Mouse (Mus musculus): ENCODE results near the gene Aldh3b1. TPM values are rescaled to one million over a fixed set of nuclear protein-coding genes. Genes with fewer than 3 reads are reported as not detected.
A peak's percentile ranks its signal among the peaks of the same experiment; 100 is the strongest.

Aldh3b1 gene
- polyA plus RNA-seq, 1 experiment from 2014 or later, result 1.1 TPM

DNA sequence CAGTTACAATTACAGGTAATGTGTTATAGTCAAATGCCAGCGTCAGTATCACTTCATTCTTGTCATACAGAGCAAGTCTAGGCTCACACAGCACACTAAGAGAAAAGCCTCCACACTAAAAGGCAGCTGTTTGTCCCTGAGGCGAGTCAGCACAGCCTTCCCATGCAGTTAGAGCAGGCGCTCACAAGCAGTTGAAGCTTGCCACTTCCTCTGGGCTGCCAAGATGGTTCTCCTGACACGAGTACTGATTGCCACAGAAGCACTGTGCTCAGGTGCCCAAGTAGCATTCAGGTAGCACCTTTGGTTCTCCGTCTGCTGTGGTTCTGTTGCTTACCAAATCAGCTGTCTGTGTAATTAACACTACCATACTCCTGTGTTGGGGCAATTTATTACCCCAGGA is 40.5 kb downstream of the Aldh3b1 start:
- Histone ChIP-seq H3K4me3 (no peak overlapping the region), H3K9ac (no peak overlapping the region), H3K4me2 (no peak overlapping the region), H3K27ac (no peak overlapping the region), H3K36me3 (ENCODE audit: poor library complexity, severe bottlenecking) (peaks cover 93% of the 10 kb centered on the region), H3K27me3 (no peaks in the 10 kb centered on the region), H3K4me1 (no peaks in the 10 kb centered on the region), H3K9me3 (replicated peaks) (no peaks in the 10 kb centered on the region)
- 93% methylated on average over 5 of the region's 5 CpGs for WGBS
- ATAC-seq, result no peak

DNA sequence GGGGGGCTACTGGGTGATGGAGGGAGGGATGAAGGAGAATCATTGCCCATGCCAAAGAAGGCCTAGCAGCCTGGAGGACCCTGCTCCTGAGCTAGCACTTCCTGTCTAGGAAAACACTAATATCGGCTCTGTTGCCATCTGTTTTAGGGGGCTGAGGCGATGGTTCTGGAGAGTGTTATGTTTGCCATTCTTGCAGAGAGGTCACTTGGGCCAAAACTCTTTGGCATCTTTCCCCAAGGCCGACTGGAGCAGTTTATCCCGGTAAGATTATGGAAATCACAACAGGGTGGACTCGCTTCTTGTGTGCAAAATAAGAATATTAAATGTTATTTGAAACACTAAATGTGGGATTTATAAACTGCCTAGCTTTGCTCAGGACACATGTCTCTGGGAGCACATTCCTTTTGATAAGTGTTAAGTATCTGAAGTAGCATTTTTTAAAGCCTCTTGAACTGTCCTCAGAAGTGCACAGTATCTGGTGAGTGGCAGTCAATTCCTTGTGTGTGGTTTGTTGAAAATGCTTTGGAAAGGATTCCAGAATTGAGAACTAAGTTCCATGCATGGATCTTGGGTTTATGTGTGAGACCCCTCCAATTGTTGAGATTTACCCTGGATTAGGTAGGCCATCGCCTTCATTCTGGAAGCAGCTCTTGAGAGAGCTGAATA is 45.1 kb downstream of the Aldh3b1 start:
- Histone ChIP-seq H3K4me1 (no peaks in the 10 kb centered on the region), H3K9ac (no peak overlapping the region), H3K4me2 (no peak overlapping the region), H3K36me3 (ENCODE audit: poor library complexity, severe bottlenecking) (peaks cover 53% of the 10 kb centered on the region), H3K27me3 (no peaks in the 10 kb centered on the region), H3K4me3 (no peak overlapping the region), H3K9me3 (replicated peaks) (no peaks in the 10 kb centered on the region), H3K27ac (no peak overlapping the region)
- ATAC-seq, result no peak
- WGBS, result 87% methylated on average over 6 of the region's 6 CpGs

DNA sequence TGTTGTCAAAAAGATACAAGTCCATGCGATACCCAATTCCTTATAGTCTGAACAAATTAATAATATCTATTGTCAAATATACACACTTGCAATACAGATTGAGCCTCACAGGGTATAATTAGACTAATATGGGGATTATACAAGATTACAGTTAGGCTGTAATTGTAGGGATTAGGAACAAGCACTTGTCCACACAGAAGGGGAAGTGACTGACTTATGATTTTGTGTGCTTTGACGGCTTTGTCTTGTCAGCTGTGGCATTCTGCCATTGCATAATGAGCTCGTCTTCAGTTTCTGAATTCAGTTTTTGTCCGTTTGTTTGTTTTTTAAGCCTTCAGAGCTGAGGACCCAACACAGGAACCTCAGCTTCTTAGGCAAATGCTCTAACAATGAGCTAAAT is 47.4 kb downstream of the Aldh3b1 start:
- Histone ChIP-seq H3K4me1 (no peaks in the 10 kb centered on the region), H3K27me3 (no peaks in the 10 kb centered on the region), H3K36me3 (ENCODE audit: poor library complexity, severe bottlenecking) (peaks cover 38% of the 10 kb centered on the region), H3K4me3 (no peak overlapping the region), H3K9ac (no peak overlapping the region), H3K27ac (0 out of 2 replicates have a peak overlapping the region, but pooled peaks have one; percentile 3), H3K4me2 (no peak overlapping the region), H3K9me3 (replicated peaks) (no peaks in the 10 kb centered on the region)
- 66% methylated on average over 4 of the region's 4 CpGs for WGBS
- ATAC-seq, result no peak

DNA sequence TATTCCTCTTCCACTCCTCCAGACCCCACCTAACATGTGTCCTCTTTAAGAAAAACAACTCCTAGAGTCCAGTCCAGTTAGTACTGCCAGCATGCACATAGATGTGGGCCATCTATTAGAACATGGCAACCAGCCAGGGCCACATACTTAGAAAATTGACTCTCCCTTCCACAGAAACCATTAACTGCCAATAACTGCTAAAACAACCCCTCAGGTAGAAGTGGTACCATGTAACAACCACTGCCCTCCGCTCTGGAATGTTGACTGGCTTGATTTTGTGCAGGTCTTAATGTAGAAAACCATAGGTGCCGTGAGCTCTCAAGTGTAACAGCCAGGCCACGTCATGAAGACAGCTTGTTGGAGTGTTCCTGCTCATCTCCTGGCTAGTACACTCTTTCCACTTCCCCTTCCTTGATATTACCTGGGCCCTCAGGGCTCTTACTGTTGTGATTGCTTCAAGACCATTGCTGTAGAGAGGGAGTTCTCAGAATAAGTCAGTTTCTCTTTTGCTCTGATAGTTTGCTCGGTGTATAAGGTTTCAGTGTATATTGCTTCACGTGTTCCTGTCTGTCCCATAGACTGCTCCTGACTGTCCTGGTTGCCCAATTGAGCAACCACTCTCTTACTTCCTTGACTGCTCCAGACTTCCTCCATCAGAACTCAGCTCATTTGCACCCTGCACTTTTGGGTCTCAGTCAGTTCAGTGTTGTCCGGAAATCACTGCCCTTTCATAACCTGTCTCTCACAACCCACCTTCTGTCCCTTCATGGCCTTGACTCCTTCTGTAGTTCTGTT is 49.4 kb downstream of the Aldh3b1 start:
- no peak for ATAC-seq
- H3K4me3 ChIP-seq, result no peak overlapping the region
- H3K9ac ChIP-seq, result no peak overlapping the region
- WGBS, result 92% methylated on average over 6 of the region's 6 CpGs
- no peaks in the 10 kb centered on the region for H3K27me3 ChIP-seq
- no peak overlapping the region for H3K4me2 ChIP-seq
- peaks cover 25% of the 10 kb centered on the region for H3K36me3 ChIP-seq (ENCODE audit: poor library complexity, severe bottlenecking)
- H3K9me3 ChIP-seq (replicated peaks), result no peaks in the 10 kb centered on the region
- no peaks in the 10 kb centered on the region for H3K4me1 ChIP-seq
- H3K27ac ChIP-seq, result no peak overlapping the region

DNA sequence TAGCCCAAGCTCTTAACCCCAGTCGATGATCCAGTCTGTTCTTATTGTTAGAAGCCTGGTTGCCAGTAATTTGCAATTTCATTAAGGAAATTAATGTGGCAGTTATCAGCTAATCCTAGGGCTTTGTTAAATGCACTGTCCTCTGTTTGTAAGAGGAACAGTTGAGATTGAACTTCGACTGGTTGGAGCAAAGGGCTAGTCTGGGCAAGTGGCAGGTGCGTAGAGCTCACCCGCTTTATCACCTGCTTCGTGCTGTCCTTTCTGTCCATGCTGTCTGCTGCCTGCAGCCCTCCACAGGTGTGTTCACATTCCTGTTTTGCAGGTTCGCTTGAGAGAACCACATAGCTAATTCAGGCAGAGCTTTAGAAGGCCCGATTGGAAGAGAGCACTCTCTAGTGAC is 54.6 kb downstream of the Aldh3b1 start:
- no peaks in the 10 kb centered on the region for H3K9me3 ChIP-seq (replicated peaks)
- no peak overlapping the region for H3K27ac ChIP-seq
- WGBS, result 88% methylated on average over 7 of the region's 7 CpGs
- 0 out of 2 replicates have a peak, but pooled peaks cover 8% of the 10 kb centered on the region for H3K36me3 ChIP-seq (ENCODE audit: poor library complexity, severe bottlenecking)
- H3K27me3 ChIP-seq, result no peaks in the 10 kb centered on the region
- H3K4me3 ChIP-seq, result no peak overlapping the region
- H3K4me2 ChIP-seq, result no peak overlapping the region
- no peak for ATAC-seq
- H3K9ac ChIP-seq, result no peak overlapping the region
- peaks cover 10% of the 10 kb centered on the region; the same call in 1 of the 2 replicates for H3K4me1 ChIP-seq

DNA sequence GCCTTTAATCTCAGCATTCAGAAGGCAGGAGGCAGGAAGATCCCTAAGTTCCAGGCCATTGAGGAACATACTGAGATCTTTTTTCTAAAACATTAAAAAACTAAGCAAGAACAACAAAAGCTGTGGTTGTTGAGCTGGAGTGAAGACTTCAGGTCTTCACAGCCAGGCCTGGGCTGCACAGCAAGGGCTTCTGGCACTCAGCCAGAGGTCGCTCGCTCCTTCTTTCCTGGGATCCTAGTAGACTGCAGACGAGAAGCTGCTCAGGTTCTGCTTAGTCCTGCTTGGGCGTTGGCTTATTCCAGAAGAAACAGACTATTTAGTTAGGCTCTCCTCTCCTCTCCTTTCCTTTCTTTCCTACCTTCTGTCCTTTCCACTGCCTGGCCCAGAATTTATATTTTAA is 57.2 kb downstream of the Aldh3b1 start:
- H3K36me3 ChIP-seq (ENCODE audit: poor library complexity, severe bottlenecking), result 0 out of 2 replicates have a peak, but pooled peaks cover 6% of the 10 kb centered on the region
- no peak overlapping the region for H3K27ac ChIP-seq
- WGBS, result 71% methylated on average over 4 of the region's 4 CpGs
- H3K27me3 ChIP-seq, result no peaks in the 10 kb centered on the region
- H3K9me3 ChIP-seq (replicated peaks), result no peaks in the 10 kb centered on the region
- no peak for ATAC-seq
- H3K4me1 ChIP-seq, result peaks cover 10% of the 10 kb centered on the region; the same call in 1 of the 2 replicates
- H3K9ac ChIP-seq, result no peak overlapping the region
- no peak overlapping the region for H3K4me2 ChIP-seq
- no peak overlapping the region for H3K4me3 ChIP-seq

DNA sequence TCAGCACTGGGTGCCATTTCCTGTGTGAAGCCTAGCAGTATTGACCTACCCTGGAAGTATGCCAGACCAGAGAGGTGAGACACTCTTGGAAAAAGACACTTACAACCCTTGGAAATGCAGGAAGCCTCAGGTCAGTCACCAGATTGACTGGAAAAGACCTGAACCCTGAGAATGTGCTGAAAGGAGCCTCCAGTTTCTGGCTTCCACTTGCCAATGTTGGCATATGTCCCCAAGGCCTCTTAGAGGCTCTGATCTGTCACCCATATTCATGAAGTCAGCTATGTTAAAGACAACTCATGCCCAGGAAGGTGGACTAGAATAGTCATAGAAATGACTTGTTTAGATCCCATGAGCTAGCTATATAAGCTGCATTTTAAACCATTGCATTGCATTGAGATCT is 58.1 kb downstream of the Aldh3b1 start:
- H3K4me1 ChIP-seq, result peaks cover 10% of the 10 kb centered on the region; the same call in 1 of the 2 replicates
- no peaks in the 10 kb centered on the region for H3K9me3 ChIP-seq (replicated peaks)
- no peak overlapping the region for H3K27ac ChIP-seq
- ATAC-seq, result no peak
- H3K36me3 ChIP-seq (ENCODE audit: poor library complexity, severe bottlenecking), result peaks cover 7% of the 10 kb centered on the region
- H3K4me3 ChIP-seq, result no peak overlapping the region
- no peaks in the 10 kb centered on the region for H3K27me3 ChIP-seq
- no peak overlapping the region for H3K4me2 ChIP-seq
- no peak overlapping the region for H3K9ac ChIP-seq

DNA sequence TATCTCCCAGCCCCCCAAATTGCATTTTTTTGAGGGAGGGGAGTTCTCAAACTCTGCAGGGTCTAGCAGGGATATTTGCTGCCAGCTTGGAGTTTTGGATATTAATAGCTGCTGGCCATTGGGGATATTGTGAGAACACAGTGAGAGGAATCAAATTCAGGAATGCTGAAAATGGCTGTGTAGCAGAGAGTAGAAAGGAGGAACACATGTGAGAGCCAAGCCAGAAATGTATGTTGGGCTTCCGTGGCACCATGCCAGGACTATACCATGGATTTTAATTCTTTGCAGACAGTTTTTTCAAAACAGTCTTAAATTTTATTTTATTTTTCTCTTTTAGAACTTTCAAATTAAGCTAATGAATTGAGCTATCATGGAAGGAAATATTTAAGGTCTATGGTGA is 61.3 kb downstream of the Aldh3b1 start:
- 91% methylated on average over 1 of the region's 1 CpGs for WGBS
- H3K9ac ChIP-seq, result no peak overlapping the region
- peaks cover 24% of the 10 kb centered on the region for H3K36me3 ChIP-seq (ENCODE audit: poor library complexity, severe bottlenecking)
- no peak for ATAC-seq
- H3K4me2 ChIP-seq, result no peak overlapping the region
- no peak overlapping the region for H3K4me3 ChIP-seq
- H3K4me1 ChIP-seq, result peaks cover 10% of the 10 kb centered on the region; the same call in 1 of the 2 replicates
- H3K9me3 ChIP-seq (replicated peaks), result no peaks in the 10 kb centered on the region
- H3K27ac ChIP-seq, result no peak overlapping the region
- no peaks in the 10 kb centered on the region for H3K27me3 ChIP-seq

DNA sequence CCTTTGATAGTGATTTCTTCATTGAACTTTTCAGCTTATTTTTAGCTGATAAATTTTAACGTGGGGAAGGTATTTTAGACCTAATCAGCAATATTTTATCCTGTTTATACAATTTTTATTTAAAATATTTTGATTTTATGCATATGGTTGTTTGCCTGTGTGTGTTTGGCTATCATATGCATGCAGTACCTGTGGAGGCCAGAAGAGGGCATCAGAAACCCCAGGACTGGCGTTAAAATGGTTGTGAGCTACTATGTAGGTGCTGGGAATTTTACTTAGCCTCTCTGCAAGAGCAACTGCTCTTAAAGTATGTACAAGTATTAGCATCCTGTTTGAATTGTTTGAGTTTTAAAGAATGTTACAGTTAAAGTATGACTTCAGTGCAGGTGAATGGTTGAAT is 64.6 kb downstream of the Aldh3b1 start:
- no peaks in the 10 kb centered on the region for H3K4me1 ChIP-seq
- no peak overlapping the region for H3K27ac ChIP-seq
- peaks cover 29% of the 10 kb centered on the region for H3K36me3 ChIP-seq (ENCODE audit: poor library complexity, severe bottlenecking)
- no peaks in the 10 kb centered on the region for H3K27me3 ChIP-seq
- 83% methylated on average over 2 of the region's 2 CpGs for WGBS
- no peak overlapping the region for H3K4me2 ChIP-seq
- ATAC-seq, result no peak
- H3K9ac ChIP-seq, result no peak overlapping the region
- no peaks in the 10 kb centered on the region for H3K9me3 ChIP-seq (replicated peaks)
- no peak overlapping the region for H3K4me3 ChIP-seq

Other genes with a start within 250 kb of the Aldh3b1 start
- gene Lrp5, start 243.2 kb downstream of the Aldh3b1 start, polyA plus RNA-seq (2015; fragmentation: Nextera tagmentation; extraction: Ambion mirVana), result 2.0 and 2.2 TPM in 2 replicates
- 27.8 and 32.6 TPM in 2 replicates for gene 1810055G02Rik, start 221.5 kb downstream of the Aldh3b1 start, polyA plus RNA-seq (2015; fragmentation: Nextera tagmentation; extraction: Ambion mirVana)
- gene Kmt5b, start 162.4 kb downstream of the Aldh3b1 start, polyA plus RNA-seq (2015; fragmentation: Nextera tagmentation; extraction: Ambion mirVana), result 43.3 and 52.7 TPM in 2 replicates
- 53.1 and 54.8 TPM in 2 replicates for gene Chka, start 78.0 kb downstream of the Aldh3b1 start, polyA plus RNA-seq (2015; fragmentation: Nextera tagmentation; extraction: Ambion mirVana)
- 10.4 and 11.3 TPM in 2 replicates for gene Tcirg1, start 22.7 kb downstream of the Aldh3b1 start, polyA plus RNA-seq (2015; fragmentation: Nextera tagmentation; extraction: Ambion mirVana)
- gene Ndufs8, start 17.0 kb downstream of the Aldh3b1 start, polyA plus RNA-seq (2015; fragmentation: Nextera tagmentation; extraction: Ambion mirVana), result 197 and 208 TPM in 2 replicates
- gene Unc93b1, start 5.4 kb upstream of the Aldh3b1 start, polyA plus RNA-seq (2015; fragmentation: Nextera tagmentation; extraction: Ambion mirVana), result 3.8 and 5.3 TPM in 2 replicates
- not detected in 2 replicates for gene Aldh3b3, start 28.8 kb upstream of the Aldh3b1 start, polyA plus RNA-seq (2015; fragmentation: Nextera tagmentation; extraction: Ambion mirVana)
- gene Aldh3b2, start 42.5 kb upstream of the Aldh3b1 start, polyA plus RNA-seq (2015; fragmentation: Nextera tagmentation; extraction: Ambion mirVana), result 0.15 TPM in 1 of 2 replicates, not detected in the other
- 0.68 and 1.4 TPM in 2 replicates for gene Acy3, start 56.8 kb upstream of the Aldh3b1 start, polyA plus RNA-seq (2015; fragmentation: Nextera tagmentation; extraction: Ambion mirVana)
- not detected in 2 replicates for gene Tbx10, start 62.9 kb upstream of the Aldh3b1 start, polyA plus RNA-seq (2015; fragmentation: Nextera tagmentation; extraction: Ambion mirVana)
- gene Nudt8, start 70.8 kb upstream of the Aldh3b1 start, polyA plus RNA-seq (2015; fragmentation: Nextera tagmentation; extraction: Ambion mirVana), result 25.8 and 28.2 TPM in 2 replicates
- 5.4 and 5.7 TPM in 2 replicates for gene Gm49405, start 70.8 kb upstream of the Aldh3b1 start, polyA plus RNA-seq (2015; fragmentation: Nextera tagmentation; extraction: Ambion mirVana)
- gene Doc2g, start 73.5 kb upstream of the Aldh3b1 start, polyA plus RNA-seq (2015; fragmentation: Nextera tagmentation; extraction: Ambion mirVana), result 5.5 and 5.7 TPM in 2 replicates
- gene Ndufv1, start 83.0 kb upstream of the Aldh3b1 start, polyA plus RNA-seq (2015; fragmentation: Nextera tagmentation; extraction: Ambion mirVana), result 202 and 216 TPM in 2 replicates
- 390 and 392 TPM in 2 replicates for gene Gstp1, start 108.2 kb upstream of the Aldh3b1 start, polyA plus RNA-seq (2015; fragmentation: Nextera tagmentation; extraction: Ambion mirVana)
- 1.0 and 2.5 TPM in 2 replicates for gene Gstp2, start 116.2 kb upstream of the Aldh3b1 start, polyA plus RNA-seq (2015; fragmentation: Nextera tagmentation; extraction: Ambion mirVana)
- not detected in 2 replicates for gene Gstp3, start 129.8 kb upstream of the Aldh3b1 start, polyA plus RNA-seq (2015; fragmentation: Nextera tagmentation; extraction: Ambion mirVana)
- gene Cabp2, start 151.8 kb upstream of the Aldh3b1 start, polyA plus RNA-seq (2015; fragmentation: Nextera tagmentation; extraction: Ambion mirVana), result not detected in 2 replicates
- gene Cdk2ap2, start 167.4 kb upstream of the Aldh3b1 start, polyA plus RNA-seq (2015; fragmentation: Nextera tagmentation; extraction: Ambion mirVana), result 77.4 and 80.3 TPM in 2 replicates
- gene Pitpnm1, start 170.2 kb upstream of the Aldh3b1 start, polyA plus RNA-seq (2015; fragmentation: Nextera tagmentation; extraction: Ambion mirVana), result 21.1 and 32.0 TPM in 2 replicates
- gene Aip, start 196.1 kb upstream of the Aldh3b1 start, polyA plus RNA-seq (2015; fragmentation: Nextera tagmentation; extraction: Ambion mirVana), result 73.7 and 75.9 TPM in 2 replicates
- gene Gpr152, start 210.0 kb upstream of the Aldh3b1 start, polyA plus RNA-seq (2015; fragmentation: Nextera tagmentation; extraction: Ambion mirVana), result 0.04 TPM in 1 of 2 replicates, not detected in the other
- gene Cabp4, start 214.2 kb upstream of the Aldh3b1 start, polyA plus RNA-seq (2015; fragmentation: Nextera tagmentation; extraction: Ambion mirVana), result 0.09 and 0.13 TPM in 2 replicates
- 126 and 144 TPM in 2 replicates for gene Coro1b, start 218.8 kb upstream of the Aldh3b1 start, polyA plus RNA-seq (2015; fragmentation: Nextera tagmentation; extraction: Ambion mirVana)
- 0.33 and 0.65 TPM in 2 replicates for gene Ptprcap, start 223.8 kb upstream of the Aldh3b1 start, polyA plus RNA-seq (2015; fragmentation: Nextera tagmentation; extraction: Ambion mirVana)
- 56.6 and 61.6 TPM in 2 replicates for gene Rps6kb2, start 233.5 kb upstream of the Aldh3b1 start, polyA plus RNA-seq (2015; fragmentation: Nextera tagmentation; extraction: Ambion mirVana)
- 2.4 and 2.5 TPM in 2 replicates for gene Carns1, start 245.7 kb upstream of the Aldh3b1 start, polyA plus RNA-seq (2015; fragmentation: Nextera tagmentation; extraction: Ambion mirVana)

Data from forebrain, embryonic 13.5 days (tissue).